Mouse (Mus musculus): ENCODE data around the gene Gsto2.

Gene Gsto2

GRCm38 (mm10) chr19:47857957-47858942, 7.1 kb upstream of the Gsto2 start:
- DNase-seq (ENCODE audit: low spot score) = no peak

GRCm38 (mm10) chr19:47859180-47859579, 6.2 kb upstream of the Gsto2 start:
- no peak for DNase-seq (ENCODE audit: low spot score)

DNA sequence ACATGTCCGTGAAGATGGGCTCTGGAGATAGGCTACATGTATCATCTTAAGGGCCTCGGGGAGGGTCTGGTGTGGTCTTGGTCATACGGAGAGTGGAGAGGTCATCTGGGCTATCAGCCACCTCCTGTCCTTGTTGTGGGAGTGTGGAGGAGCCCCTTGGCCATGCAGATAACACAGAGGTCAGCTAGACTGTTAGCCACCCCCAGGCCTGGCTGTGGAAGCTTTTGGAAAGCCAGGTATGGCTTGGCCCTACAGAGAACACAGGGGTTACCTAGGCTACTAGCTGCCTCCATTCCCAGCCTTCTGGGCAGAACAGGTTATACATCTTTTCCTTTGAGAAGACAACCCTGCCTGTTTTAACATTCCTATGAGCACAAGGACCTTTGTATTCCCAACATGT, 2.8 kb upstream of the Gsto2 start:
- DNase-seq (ENCODE audit: low spot score) = no peak

GRCm38 (mm10) chr19:47864051-47864450, 1.3 kb upstream of the Gsto2 start:
- no peak for DNase-seq (ENCODE audit: low spot score)

DNA sequence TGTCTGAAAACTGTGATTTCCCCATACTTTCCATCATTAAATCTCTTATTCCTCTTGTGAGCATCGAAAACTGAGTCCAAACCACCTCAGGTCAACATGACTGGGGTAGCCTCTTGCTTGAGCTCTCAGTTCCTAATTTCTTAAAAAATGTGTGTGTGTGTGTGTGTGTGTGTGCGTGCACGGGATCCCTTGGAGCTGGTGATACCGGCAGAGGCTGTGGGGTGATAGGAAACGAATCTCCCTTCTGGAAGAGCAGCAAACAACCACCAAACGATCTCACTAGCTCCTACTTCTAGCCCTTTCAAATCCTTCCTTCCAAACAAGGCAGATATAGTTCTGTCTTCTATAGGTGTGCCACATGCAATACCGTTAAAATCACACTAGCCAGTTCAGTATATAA, 613 bp upstream of the Gsto2 start:
- no peak for DNase-seq (ENCODE audit: low spot score)

- DNase-seq (ENCODE audit: low spot score) = no peak
Measured at GRCm38 (mm10) chr19:47867628-47868175, 2.4 kb downstream of the Gsto2 start.

GRCm38 (mm10) chr19:47868951-47869350, 3.6 kb downstream of the Gsto2 start:
- no peak for DNase-seq (ENCODE audit: low spot score)

GRCm38 (mm10) chr19:47869516-47869915, 4.2 kb downstream of the Gsto2 start:
- no peak for DNase-seq (ENCODE audit: low spot score)

DNA sequence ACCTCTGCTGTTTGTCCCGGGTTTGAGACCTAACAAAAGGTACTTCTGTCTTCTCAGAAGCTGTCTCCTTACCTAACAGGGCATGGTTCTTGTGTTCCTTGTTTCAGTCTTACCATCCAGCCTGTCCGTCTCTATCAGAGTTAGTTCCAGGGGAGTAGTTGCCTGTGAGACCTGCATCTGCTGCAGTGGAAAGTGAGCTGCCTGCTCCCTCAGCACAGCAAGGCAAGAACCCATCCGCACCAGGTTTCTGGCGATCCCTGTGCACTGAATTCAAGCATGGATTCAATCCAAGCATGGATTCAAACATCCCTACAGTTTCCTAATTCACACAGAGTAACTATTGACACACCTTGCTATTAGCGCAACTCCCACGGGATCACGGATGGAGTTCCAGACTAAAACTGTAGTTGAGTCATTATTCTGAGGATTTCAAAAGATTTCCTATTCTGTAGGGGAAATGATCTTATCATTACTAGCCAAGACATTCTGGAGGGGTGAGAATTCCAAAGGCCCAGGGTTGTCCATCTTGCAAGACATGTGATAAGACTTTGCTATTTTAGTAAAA, 4.8 kb downstream of the Gsto2 start:
- DNase-seq (ENCODE audit: low spot score) = no peak

- no peak for DNase-seq (ENCODE audit: low spot score)
Measured at GRCm38 (mm10) chr19:47871515-47871914, 6.2 kb downstream of the Gsto2 start.

- DNase-seq (ENCODE audit: low spot score) = no peak
Measured at GRCm38 (mm10) chr19:47876252-47876651, 10.9 kb downstream of the Gsto2 start.

GRCm38 (mm10) chr19:47881538-47881937, 16.2 kb downstream of the Gsto2 start:
- DNase-seq (ENCODE audit: low spot score) = no peak

DNA sequence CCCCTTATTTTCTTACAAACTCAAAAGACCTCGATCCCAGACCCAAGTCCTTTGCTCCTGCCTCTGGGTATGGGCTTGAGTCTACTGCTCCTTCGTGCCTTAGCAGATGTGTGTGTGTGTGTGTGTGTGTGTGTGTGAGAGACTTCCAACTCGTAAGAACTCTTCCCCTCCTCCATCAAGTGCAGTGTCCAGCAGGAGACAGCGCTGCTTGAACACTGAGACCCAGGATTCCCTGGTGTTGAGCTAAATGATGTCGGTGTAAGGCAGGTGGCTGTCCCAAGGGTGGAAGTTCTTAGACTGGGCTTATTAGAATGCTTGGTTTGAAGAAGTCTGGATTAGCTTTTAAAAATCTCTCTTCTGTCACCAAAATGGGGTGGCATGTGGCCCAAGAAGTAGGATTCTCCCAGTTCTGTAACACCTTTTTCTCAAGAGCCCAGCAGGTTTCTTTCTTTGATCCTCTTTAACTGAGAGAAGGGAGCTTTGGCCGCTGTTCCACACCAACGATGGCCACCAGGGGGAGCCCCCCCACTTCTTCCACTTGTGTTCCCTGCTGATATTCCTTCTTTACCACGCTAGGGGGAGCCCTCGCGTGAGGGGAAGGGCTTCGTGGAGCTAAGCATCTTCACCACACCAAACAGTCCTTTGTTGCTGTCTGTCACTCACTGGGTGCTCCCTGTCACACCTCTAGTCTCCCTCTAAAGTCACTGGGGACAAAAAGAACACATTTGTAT, 17.0 kb downstream of the Gsto2 start:
- peak; percentile 73 for DNase-seq (ENCODE audit: low spot score)

- DNase-seq (ENCODE audit: low spot score) = no peak
Measured at GRCm38 (mm10) chr19:47882882-47883254, 17.5 kb downstream of the Gsto2 start.

DNA sequence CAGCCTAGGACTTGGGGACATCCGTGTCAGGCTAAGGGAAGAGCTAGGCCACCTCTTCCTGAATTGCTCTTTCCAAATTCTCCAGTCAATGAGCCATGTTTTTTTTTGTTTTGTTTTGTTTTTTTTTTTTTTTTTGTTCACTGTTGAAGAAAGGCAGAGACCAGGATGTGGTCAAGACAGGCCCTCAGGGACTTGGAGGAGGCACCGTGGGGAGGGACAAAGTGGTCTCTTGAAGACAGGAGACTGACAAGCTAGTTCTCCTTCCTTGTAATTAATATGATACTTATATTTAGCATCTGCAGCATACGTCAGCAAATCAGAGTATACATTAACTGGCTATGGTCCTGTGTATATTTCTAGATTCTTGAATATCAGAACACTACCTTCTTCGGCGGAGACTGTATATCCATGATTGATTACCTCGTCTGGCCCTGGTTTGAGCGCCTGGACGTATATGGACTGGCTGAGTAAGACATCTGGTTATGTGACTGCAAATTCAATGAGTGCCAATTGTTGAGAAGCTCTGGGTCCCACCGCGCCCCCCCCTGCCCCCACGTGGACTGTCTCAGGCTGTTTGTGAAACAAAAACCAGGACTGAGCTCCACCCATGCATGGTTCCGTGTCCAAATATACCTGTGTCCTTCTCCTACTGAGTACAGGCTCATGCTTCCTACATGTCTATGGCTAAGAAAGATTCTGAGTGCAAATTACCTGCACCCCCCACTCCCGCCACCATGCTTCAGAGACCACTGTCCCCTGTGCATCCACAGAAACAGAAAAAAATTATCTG, 19.2 kb downstream of the Gsto2 start:
- no peak for DNase-seq (ENCODE audit: low spot score)

- DNase-seq (ENCODE audit: low spot score) = no peak
Measured at GRCm38 (mm10) chr19:47885191-47885743, 19.9 kb downstream of the Gsto2 start.

DNA sequence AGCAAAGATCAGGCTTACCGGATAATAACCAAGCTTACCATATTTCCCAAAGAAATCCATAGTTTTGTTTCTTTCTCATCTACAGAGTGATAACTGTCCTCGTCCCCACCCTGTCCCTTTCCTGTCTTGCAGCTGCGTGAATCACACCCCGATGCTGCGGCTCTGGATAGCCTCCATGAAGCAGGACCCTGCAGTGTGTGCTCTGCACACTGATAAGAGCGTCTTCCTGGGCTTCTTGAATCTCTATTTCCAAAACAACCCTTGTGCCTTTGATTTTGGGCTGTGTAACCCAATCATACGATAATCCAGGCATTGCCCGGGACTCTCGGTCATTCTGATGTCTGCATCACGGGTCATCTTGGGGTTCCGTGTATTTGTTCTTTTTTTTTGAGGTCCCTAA, 20.6 kb downstream of the Gsto2 start:
- DNase-seq (ENCODE audit: low spot score) = no peak

GRCm38 (mm10) chr19:47886617-47887016, 21.3 kb downstream of the Gsto2 start:
- DNase-seq (ENCODE audit: low spot score) = peak; percentile 8

- no peak for DNase-seq (ENCODE audit: low spot score)
Measured at GRCm38 (mm10) chr19:47887417-47887816, 22.1 kb downstream of the Gsto2 start.

GRCm38 (mm10) chr19:47888037-47888436, 22.7 kb downstream of the Gsto2 start:
- DNase-seq (ENCODE audit: low spot score) = no peak

GRCm38 (mm10) chr19:47890489-47891130, 25.3 kb downstream of the Gsto2 start:
- DNase-seq (ENCODE audit: low spot score) = peak; percentile 29
